Mouse (Mus musculus) CD4-positive, CD25-positive, alpha-beta regulatory T cell (primary cell): ENCODE data around the gene Stac3. TPM values are rescaled to one million over a fixed set of nuclear protein-coding genes. Genes with fewer than 3 reads are reported as not detected.

Experiments used
- polyA plus RNA-seq: library from polyadenylated mRNA; unstranded; fragments of 100-300 nt; shearing (Covaris generic); gene quantifications from one replicate; pipeline ENCODE4 v1.2.1, GENCODE M21; 2017

Stac3 gene
- 0.14 TPM for polyA plus RNA-seq

DNA sequence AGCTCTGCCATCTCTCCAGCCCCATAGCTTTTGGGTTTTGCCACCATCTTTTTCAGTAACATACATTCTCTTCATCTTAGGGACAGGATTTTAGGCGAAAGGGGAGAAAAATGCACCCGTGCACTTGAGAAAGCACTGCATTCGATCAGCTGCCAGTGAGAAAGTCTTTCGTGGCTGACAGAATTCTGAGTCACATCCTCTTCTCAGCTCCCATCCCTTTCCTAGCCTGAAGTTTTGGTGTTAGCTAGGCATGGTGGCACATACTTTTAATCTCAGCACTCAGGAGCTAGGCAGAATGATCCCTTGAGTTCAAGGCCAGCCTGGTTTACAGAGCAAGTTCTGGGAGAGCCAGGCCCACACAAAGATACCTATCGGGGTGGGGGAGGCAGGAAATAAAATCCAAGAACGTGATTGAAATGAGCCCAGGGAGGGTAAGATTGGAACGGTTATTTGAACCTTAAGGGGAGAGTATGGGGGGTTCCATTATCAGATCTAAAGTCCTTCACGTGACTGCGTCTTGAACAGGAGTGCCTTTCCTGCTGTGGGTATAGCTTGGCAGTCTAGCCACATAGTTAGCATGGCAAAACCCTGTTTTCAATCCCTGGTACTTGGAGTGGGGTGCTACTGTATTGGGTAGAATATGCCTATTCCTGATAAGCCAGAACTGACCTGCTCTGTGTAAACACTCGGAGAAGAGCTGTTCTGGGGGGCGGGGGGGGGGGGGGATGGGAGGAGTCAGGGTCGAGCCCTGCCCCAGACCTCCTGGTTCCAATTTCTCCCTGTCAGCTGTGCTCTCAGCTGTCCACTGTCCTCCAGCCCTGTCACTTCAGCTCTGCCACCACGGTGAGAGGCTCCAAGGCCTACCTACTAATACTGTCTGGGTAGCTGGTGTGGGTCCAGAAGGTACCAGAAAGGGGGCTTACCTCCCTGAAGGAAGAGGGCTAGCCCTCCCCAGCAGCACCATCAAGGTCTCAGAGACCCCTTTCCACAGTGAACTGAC lies at the start of gene Stac3:
Gene Stac3, plus strand, starts transcription at position 793 of the 1,000 bp plus-strand sequence.

GRCm38 (mm10) chr10:127514764-127515163 lies 13.3 kb downstream of the Stac3 start, which contains the start of gene Ndufa4l2:
Gene Ndufa4l2, plus strand, starts transcription at chr10:127514967.

GRCm38 (mm10) chr10:127522088-127522581 lies 20.6 kb downstream of the Stac3 start, which contains the start of gene Shmt2:
Gene Shmt2, minus strand, starts transcription at chr10:127522444.

GRCm38 (mm10) chr10:127534036-127534928 lies 32.8 kb downstream of the Stac3 start, which contains the start of gene Nxph4:
Gene Nxph4, minus strand, starts transcription at chr10:127534559.

Other genes starting within 250 kb of the Stac3 start
- 0.74 TPM for gene Kif5a, start 238.3 kb upstream of the Stac3 start, polyA plus RNA-seq
- gene Dctn2, start 235.3 kb upstream of the Stac3 start, polyA plus RNA-seq, result 117 TPM
- 13.4 TPM for gene Mbd6, start 212.7 kb upstream of the Stac3 start, polyA plus RNA-seq
- gene Mars, start 189.9 kb upstream of the Stac3 start, polyA plus RNA-seq, result 74.3 TPM
- gene Arhgap9, start 179.7 kb upstream of the Stac3 start, polyA plus RNA-seq, result 395 TPM
- 0.54 TPM for gene Gli1, start 159.7 kb upstream of the Stac3 start, polyA plus RNA-seq
- gene Inhbe, start 147.3 kb upstream of the Stac3 start, polyA plus RNA-seq, result 0.07 TPM
- gene Inhbc, start 131.3 kb upstream of the Stac3 start, polyA plus RNA-seq, result not detected
- gene R3hdm2, start 121.4 kb upstream of the Stac3 start, polyA plus RNA-seq, result 39.5 TPM
- not detected for gene Ndufa4l2, start 13.3 kb downstream of the Stac3 start, polyA plus RNA-seq
- 103 TPM for gene Shmt2, start 20.8 kb downstream of the Stac3 start, polyA plus RNA-seq
- gene Nxph4, start 32.9 kb downstream of the Stac3 start, polyA plus RNA-seq, result not detected
- 0.31 TPM for gene Lrp1, start 119.5 kb downstream of the Stac3 start, polyA plus RNA-seq
- 249 TPM for gene Stat6, start 141.3 kb downstream of the Stac3 start, polyA plus RNA-seq
- gene Nemp1, start 165.2 kb downstream of the Stac3 start, polyA plus RNA-seq, result 10.4 TPM
- gene Nab2, start 166.9 kb downstream of the Stac3 start, polyA plus RNA-seq, result 67.4 TPM
- gene Myo1a, start 203.5 kb downstream of the Stac3 start, polyA plus RNA-seq, result not detected
- 0.28 TPM for gene Tac2, start 222.8 kb downstream of the Stac3 start, polyA plus RNA-seq
- gene Zbtb39, start 237.9 kb downstream of the Stac3 start, polyA plus RNA-seq, result 0.67 TPM